Mouse (Mus musculus): ENCODE data around the gene Adam1b. TPM values are rescaled to one million over a fixed set of nuclear protein-coding genes. Genes with fewer than 3 reads are reported as not detected.

The Adam1b gene
- not detected for polyA plus RNA-seq (2014; fragmentation: Illumina TruSeq; extraction: RNeasy Lipid Tissue Mini Kit (QIAGEN cat#74804); ENCODE audit: insufficient read depth, low read depth, low replicate concordance)

DNA sequence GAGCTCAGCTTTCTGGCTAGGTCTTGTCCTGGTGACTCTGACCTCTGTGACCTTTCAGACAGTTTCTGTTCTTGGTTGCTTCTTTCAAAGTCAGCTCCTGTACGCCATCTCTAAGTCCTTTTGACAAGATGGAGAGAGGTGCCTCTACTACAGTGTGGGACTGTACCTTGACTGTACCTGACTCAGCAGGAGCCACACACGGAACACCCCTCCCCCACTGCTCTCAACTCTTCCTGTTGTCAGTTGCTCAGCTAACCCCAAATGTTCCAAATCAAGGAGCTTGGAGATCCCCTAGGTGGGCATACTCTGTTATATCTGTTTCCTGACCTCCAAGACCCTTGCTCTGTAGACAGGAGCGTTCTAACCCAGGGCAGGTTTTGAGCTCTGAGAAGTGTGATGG is at the start of gene Adam1b:
TSS of gene Adam1b (minus strand) at position 205 of the 400 bp plus-strand sequence.

DNA sequence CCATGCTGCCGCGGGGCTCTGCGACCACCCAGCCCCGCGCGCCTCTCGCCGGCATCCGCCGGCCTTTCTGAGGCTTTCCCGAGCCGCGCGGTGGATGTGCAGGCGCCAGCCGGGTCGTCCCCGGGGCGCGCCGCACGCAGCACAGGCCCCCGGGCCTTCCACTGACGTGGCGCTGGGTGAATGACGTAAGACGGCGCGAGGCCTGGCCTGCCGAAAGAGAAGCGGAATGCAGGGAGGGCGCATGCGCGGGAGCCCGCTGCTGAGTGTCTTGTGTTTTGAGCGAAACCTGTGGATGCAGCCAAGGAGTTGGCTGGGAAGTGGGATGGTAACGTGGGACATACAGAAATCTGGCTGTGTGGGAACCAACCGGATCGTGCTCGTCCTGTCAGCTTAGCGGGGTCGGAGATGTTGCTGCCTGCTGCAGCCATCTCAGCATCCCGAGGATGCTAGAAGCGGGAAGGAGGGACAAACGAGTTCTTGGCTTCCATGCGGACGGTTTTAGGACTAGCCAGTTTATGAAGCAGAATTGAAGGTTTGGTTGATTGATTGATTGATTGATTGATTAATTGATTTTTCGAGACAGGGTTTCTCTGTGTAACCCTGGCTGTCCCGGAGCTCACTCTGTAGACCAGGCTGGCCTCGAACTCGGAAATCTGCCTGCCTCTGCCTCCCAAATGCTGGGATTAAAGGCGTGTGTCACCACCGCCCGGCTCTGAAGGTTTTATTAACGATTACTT is 42.7 kb upstream of the Adam1b start, which contains the start of gene Mapkapk5:
TSS of gene Mapkapk5 (minus strand) at position 113 of the 737 bp plus-strand sequence.

DNA sequence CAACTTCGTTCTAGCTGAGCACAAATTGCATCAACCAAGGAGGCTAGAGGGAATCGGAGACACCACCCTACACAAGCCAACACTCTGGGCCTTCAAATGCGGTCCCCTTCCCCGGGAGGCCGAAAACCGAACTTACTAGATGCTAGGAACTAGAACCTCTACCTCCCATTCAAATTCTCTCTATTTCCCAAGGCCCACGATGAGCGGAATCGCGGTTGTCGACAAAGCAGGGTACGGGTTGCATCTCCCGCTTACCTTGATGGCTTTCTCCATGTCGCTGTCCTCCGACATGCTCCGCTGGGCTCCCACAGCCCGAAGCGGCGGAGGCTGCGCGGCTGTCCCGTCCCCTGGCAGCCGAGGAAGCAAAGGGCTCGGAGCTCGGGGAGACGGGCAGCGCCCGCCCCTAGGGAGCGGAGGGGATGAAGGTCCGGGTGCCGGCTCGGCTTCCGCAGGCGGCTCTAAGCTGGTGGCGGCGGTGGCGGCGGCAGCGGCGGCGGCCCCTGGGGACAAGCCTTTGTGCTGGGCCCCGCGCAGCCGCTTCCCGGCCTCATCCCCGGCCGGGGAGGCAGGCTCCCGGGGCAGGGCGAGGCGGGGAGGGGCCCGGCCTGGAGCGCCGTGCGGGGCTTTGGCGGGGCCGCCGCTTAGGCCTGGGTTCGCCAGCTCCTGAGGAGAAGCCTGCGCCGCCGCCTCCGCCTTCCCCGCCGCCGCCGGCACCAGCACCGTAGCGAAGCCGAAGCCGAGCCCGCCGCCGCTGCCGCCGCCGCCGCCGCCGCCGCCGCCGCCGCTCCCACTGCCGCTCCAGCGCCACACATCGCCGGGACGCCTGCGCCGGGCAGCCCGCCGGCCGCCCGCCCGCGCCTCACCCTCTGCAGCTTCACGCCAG is 41.9 kb upstream of the Adam1b start, which contains the start of the genes Adam1a and Gm42878:
TSS of gene Adam1a (minus strand) at position 573 of the 883 bp plus-strand sequence.
TSS of gene Gm42878 (minus strand) at position 573 of the 883 bp plus-strand sequence.

DNA sequence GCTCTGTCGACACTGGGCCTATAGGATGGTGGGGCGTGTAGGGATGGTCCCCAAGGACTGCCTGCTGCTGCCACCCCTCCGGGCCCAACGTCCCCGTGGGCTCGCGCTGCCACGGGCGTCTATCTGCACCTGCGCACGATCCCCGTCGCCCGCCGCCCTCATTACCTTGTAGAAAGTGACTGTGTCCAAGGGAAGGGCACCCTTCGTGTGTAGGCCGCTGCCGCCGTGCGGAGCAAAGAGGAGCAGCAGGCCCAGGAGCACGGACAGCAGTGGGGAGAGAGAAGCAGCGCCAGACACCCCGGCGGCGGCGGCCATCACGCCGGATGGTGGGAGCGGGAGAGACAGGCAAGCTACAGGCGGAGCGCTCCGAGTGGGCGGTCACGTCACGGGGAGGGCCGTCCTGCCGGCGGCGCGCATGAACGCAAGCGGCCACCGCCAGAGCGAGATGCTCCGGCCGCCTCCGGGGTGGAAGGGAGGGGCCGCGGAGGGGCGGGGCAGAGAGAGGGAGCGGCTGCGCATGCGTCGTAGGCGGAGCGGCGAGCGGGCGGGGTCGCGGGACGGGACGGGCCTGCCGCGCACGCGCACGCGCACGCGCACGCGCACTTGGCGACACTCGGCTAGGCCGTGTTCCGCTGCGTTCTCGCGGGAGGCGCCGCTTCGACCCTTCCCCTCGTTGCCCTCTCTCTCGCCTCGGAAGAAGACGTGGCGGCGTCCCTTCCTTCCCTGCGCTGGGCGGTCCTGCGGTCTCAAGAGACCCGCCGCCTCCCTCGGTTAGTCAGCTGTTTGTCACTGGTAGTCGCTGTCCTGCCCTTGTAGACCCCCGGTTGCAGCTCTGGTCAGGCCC is 51.0 kb downstream of the Adam1b start, which contains the start of gene Erp29:
TSS of gene Erp29 (minus strand) at position 481 of the 844 bp plus-strand sequence.

DNA sequence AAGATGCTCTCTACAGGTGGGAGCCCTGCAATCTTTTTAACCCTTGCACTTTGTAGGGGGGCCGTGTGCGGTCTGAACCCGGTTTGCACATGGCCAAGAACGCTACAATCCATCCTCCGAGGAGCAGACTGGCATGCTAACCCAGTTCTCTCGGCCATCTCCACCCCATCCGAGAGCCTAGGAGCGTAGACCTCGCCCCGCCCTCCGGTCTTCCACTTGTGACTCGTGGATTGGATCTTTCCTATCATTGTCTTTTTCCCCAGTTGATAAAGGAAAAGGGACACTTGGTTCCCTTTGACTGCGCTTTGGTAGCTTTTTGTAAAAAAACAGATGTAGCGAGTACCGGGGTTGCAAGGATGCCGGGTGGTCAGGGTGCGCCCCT is 51.6 kb downstream of the Adam1b start, which contains the start of gene Tmem116:
TSS of gene Tmem116 (plus strand) at position 250 of the 382 bp plus-strand sequence.

Other genes starting within 250 kb of the Adam1b start
- gene Trafd1, start 117.8 kb downstream of the Adam1b start, polyA plus RNA-seq (2014; fragmentation: Illumina TruSeq; extraction: RNeasy Lipid Tissue Mini Kit (QIAGEN cat#74804); ENCODE audit: insufficient read depth, low read depth, low replicate concordance) = 49.6 TPM
- gene Naa25, start 105.5 kb downstream of the Adam1b start, polyA plus RNA-seq (2014; fragmentation: Illumina TruSeq; extraction: RNeasy Lipid Tissue Mini Kit (QIAGEN cat#74804); ENCODE audit: insufficient read depth, low read depth, low replicate concordance) = 5.5 TPM
- 12.4 TPM for gene Tmem116, start 51.5 kb downstream of the Adam1b start, polyA plus RNA-seq (2014; fragmentation: Illumina TruSeq; extraction: RNeasy Lipid Tissue Mini Kit (QIAGEN cat#74804); ENCODE audit: insufficient read depth, low read depth, low replicate concordance)
- 149 TPM for gene Erp29, start 50.9 kb downstream of the Adam1b start, polyA plus RNA-seq (2014; fragmentation: Illumina TruSeq; extraction: RNeasy Lipid Tissue Mini Kit (QIAGEN cat#74804); ENCODE audit: insufficient read depth, low read depth, low replicate concordance)
- 1.4 TPM for gene Adam1a, start 42.0 kb upstream of the Adam1b start, polyA plus RNA-seq (2014; fragmentation: Illumina TruSeq; extraction: RNeasy Lipid Tissue Mini Kit (QIAGEN cat#74804); ENCODE audit: insufficient read depth, low read depth, low replicate concordance)
- gene Gm42878, start 42.0 kb upstream of the Adam1b start, polyA plus RNA-seq (2014; fragmentation: Illumina TruSeq; extraction: RNeasy Lipid Tissue Mini Kit (QIAGEN cat#74804); ENCODE audit: insufficient read depth, low read depth, low replicate concordance) = not detected
- gene Mapkapk5, start 42.5 kb upstream of the Adam1b start, polyA plus RNA-seq (2014; fragmentation: Illumina TruSeq; extraction: RNeasy Lipid Tissue Mini Kit (QIAGEN cat#74804); ENCODE audit: insufficient read depth, low read depth, low replicate concordance) = 50.4 TPM
- 948 TPM for gene Aldh2, start 90.4 kb upstream of the Adam1b start, polyA plus RNA-seq (2014; fragmentation: Illumina TruSeq; extraction: RNeasy Lipid Tissue Mini Kit (QIAGEN cat#74804); ENCODE audit: insufficient read depth, low read depth, low replicate concordance)
- gene Acad12, start 115.5 kb upstream of the Adam1b start, polyA plus RNA-seq (2014; fragmentation: Illumina TruSeq; extraction: RNeasy Lipid Tissue Mini Kit (QIAGEN cat#74804); ENCODE audit: insufficient read depth, low read depth, low replicate concordance) = 5.6 TPM
- gene Acad10, start 157.1 kb upstream of the Adam1b start, polyA plus RNA-seq (2014; fragmentation: Illumina TruSeq; extraction: RNeasy Lipid Tissue Mini Kit (QIAGEN cat#74804); ENCODE audit: insufficient read depth, low read depth, low replicate concordance) = 4.4 TPM
- 27.8 TPM for gene Brap, start 157.1 kb upstream of the Adam1b start, polyA plus RNA-seq (2014; fragmentation: Illumina TruSeq; extraction: RNeasy Lipid Tissue Mini Kit (QIAGEN cat#74804); ENCODE audit: insufficient read depth, low read depth, low replicate concordance)
- gene Atxn2, start 207.9 kb upstream of the Adam1b start, polyA plus RNA-seq (2014; fragmentation: Illumina TruSeq; extraction: RNeasy Lipid Tissue Mini Kit (QIAGEN cat#74804); ENCODE audit: insufficient read depth, low read depth, low replicate concordance) = 33.5 TPM